Mouse (Mus musculus) monocyte, adult 5-6 weeks (primary cell): Measurements from ENCODE around the gene Mid1. TPM values are rescaled to one million over a fixed set of nuclear protein-coding genes. Genes with fewer than 3 reads are reported as not detected.
A peak's percentile ranks its signal among the peaks of the same experiment; 100 is the strongest.
"Not testable (repeated sequence)": the region's sequence is repeated elsewhere in the genome, so short reads cannot be mapped to it uniquely, and the experiment has no call there.

Experiments used
- ATAC-seq: fragments of 153-309, 156-312 bp; replicated peaks from 2 replicates; pipeline ENCODE4 v1.8.0; 2017; ENCODE audit warnings: mild to moderate bottlenecking; ENCODE audit not compliant: low TSS enrichment, insufficient number of reproducible peaks, severe bottlenecking, poor library complexity, low FRiP score
- total RNA-seq: library from RNA; stranded (forward); fragments of 200-1000, 200-491, 200-594 nt; gene quantifications from 3 replicates; pipeline ENCODE4 v1.2.3, GENCODE M21; 2017

Gene Mid1
- total RNA-seq, 1 experiment from 2014 or later = 1.7 TPM

- ATAC-seq = not testable (repeated sequence)
These were observed 308.1 kb downstream of the Mid1 start for GRCm38 (mm10) chrX:169992951-169993547.

GRCm38 (mm10) chrX:169994011-169994865 is 309.2 kb downstream of the Mid1 start:
- ATAC-seq = not testable (repeated sequence)

GRCm38 (mm10) chrX:169994866-169995711 is 310.1 kb downstream of the Mid1 start:
- not testable (repeated sequence) for ATAC-seq

GRCm38 (mm10) chrX:169995909-169996521 is 311.0 kb downstream of the Mid1 start:
- not testable (repeated sequence) for ATAC-seq

- peak; percentile 32 for ATAC-seq
These were observed 311.9 kb downstream of the Mid1 start for GRCm38 (mm10) chrX:169996926-169997325.

GRCm38 (mm10) chrX:169997456-169997853 is 312.5 kb downstream of the Mid1 start:
- ATAC-seq = not testable (repeated sequence)

- ATAC-seq = peak; percentile 54
These were observed 313.0 kb downstream of the Mid1 start for GRCm38 (mm10) chrX:169997854-169998456.

- ATAC-seq = not testable (repeated sequence)
These were observed 313.7 kb downstream of the Mid1 start for GRCm38 (mm10) chrX:169998559-169999219.

GRCm38 (mm10) chrX:169999226-169999883 is 314.4 kb downstream of the Mid1 start:
- not testable (repeated sequence) for ATAC-seq

- ATAC-seq = not testable (repeated sequence)
These were observed 315.1 kb downstream of the Mid1 start for GRCm38 (mm10) chrX:169999912-170000641.

- not testable (repeated sequence) for ATAC-seq
These were observed 315.8 kb downstream of the Mid1 start for GRCm38 (mm10) chrX:170000642-170001387.

- ATAC-seq = not testable (repeated sequence)
These were observed 316.3 kb downstream of the Mid1 start for GRCm38 (mm10) chrX:170001388-170001695.

- not testable (repeated sequence) for ATAC-seq
These were observed 317.7 kb downstream of the Mid1 start for GRCm38 (mm10) chrX:170002510-170003197.

- ATAC-seq = not testable (repeated sequence)
These were observed 318.5 kb downstream of the Mid1 start for GRCm38 (mm10) chrX:170003536-170003935.

GRCm38 (mm10) chrX:170004236-170004635 is 319.2 kb downstream of the Mid1 start:
- not testable (repeated sequence) for ATAC-seq

- not testable (repeated sequence) for ATAC-seq
These were observed 319.8 kb downstream of the Mid1 start for GRCm38 (mm10) chrX:170004793-170005192.
